Mouse (Mus musculus) embryonic facial prominence, embryonic 10.5 days (tissue): Measurements from ENCODE around the gene Ctso. TPM values are rescaled to one million over a fixed set of nuclear protein-coding genes. Genes with fewer than 3 reads are reported as not detected.

Source experiments
- DNase-seq: peaks from one replicate; pipeline ENCODE4 v3.0.0-alpha.2; 2017; ENCODE audit warnings: low spot score
- H3K27ac ChIP-seq: fragments of 300-500 bp; sonication (generic); replicated peaks from 2 replicates; pipeline ENCODE4 v1.5.1; 2016; ENCODE audit warnings: mild to moderate bottlenecking
- H3K27me3 ChIP-seq: fragments of 300-500 bp; sonication (generic); replicated peaks from 2 replicates; pipeline ENCODE4 v1.6.1; 2016; ENCODE audit warnings: low read depth, mild to moderate bottlenecking; ENCODE audit not compliant: poor library complexity, severe bottlenecking
- H3K36me3 ChIP-seq: fragments of 300-500 bp; sonication (generic); replicated peaks from 2 replicates; pipeline ENCODE4 v1.6.1; 2016; ENCODE audit warnings: mild to moderate bottlenecking, moderate library complexity
- H3K4me1 ChIP-seq: fragments of 300-500 bp; sonication (generic); 2 replicates; pipeline ENCODE4 v1.6.1; 2016
- H3K4me3 ChIP-seq: fragments of 300-500 bp; sonication (generic); 2 replicates; pipeline ENCODE4 v1.5.1; 2016; ENCODE audit warnings: mild to moderate bottlenecking, moderate library complexity
- H3K9me3 ChIP-seq: fragments of 300-500 bp; sonication (generic); 2 replicates; pipeline ENCODE4 v1.6.1; 2016; ENCODE audit warnings: mild to moderate bottlenecking
- WGBS: fragments of 180-500 bp; shearing (Covaris S2); methylation state at CpG from one replicate; pipeline ENCODE4 v1.1.7; 2016; 5-methylcytosine and 5-hydroxymethylcytosine counted together
- polyA plus RNA-seq: library from polyadenylated mRNA; unstranded; fragments of >200 nt; fragmentation: Nextera tagmentation; extraction: Ambion mirVana; gene quantifications from 2 replicates; pipeline ENCODE4 v1.2.1, GENCODE M21; 2016

Ctso gene
- polyA plus RNA-seq, 1 experiment from 2014 or later = 5.3 TPM

GRCm38 (mm10) chr3:81964596-81964995 lies 32.2 kb downstream of the Ctso start:
- DNase-seq = no peak
- 75% methylated on average over 3 of the region's 3 CpGs for WGBS
- Histone ChIP-seq H3K36me3 (no peaks in the 10 kb centered on the region), H3K27ac (no peak overlapping the region), H3K9me3 (no peaks in the 10 kb centered on the region), H3K4me1 (no peaks in the 10 kb centered on the region), H3K4me3 (no peak overlapping the region), H3K27me3 (no peaks in the 10 kb centered on the region)

GRCm38 (mm10) chr3:81975607-81976006 lies 43.2 kb downstream of the Ctso start:
- H3K27me3 ChIP-seq = no peaks in the 10 kb centered on the region
- H3K36me3 ChIP-seq = no peaks in the 10 kb centered on the region
- 83% methylated on average over 4 of the region's 4 CpGs for WGBS
- no peaks in the 10 kb centered on the region for H3K4me1 ChIP-seq
- no peaks in the 10 kb centered on the region for H3K9me3 ChIP-seq
- H3K27ac ChIP-seq = no peak overlapping the region
- no peak for DNase-seq
- no peak overlapping the region for H3K4me3 ChIP-seq

- Histone ChIP-seq H3K4me3 (no peak within 1 kb of the TSS), H3K4me1 (no peaks in the 10 kb centered on the region), H3K36me3 (no peaks in the 10 kb centered on the region), H3K27ac (no peak within 1 kb of the TSS), H3K27me3 (no peaks in the 10 kb centered on the region), H3K9me3 (no peaks in the 10 kb centered on the region)
- DNase-seq = no peak
Observed at GRCm38 (mm10) chr3:81976102-81976501, 43.7 kb downstream of the Ctso start, which contains the start of gene Tdo2. Gene Tdo2 (minus strand): TSS chr3:81976202.

- no peaks in the 10 kb centered on the region for H3K4me1 ChIP-seq
- H3K27me3 ChIP-seq = no peaks in the 10 kb centered on the region
- WGBS = 92% methylated on average over 5 of the region's 5 CpGs
- H3K36me3 ChIP-seq = no peaks in the 10 kb centered on the region
- H3K4me3 ChIP-seq = no peak overlapping the region
- DNase-seq = no peak
- H3K9me3 ChIP-seq = no peaks in the 10 kb centered on the region
- no peak overlapping the region for H3K27ac ChIP-seq
Observed at GRCm38 (mm10) chr3:81981576-81981975, 49.2 kb downstream of the Ctso start.

GRCm38 (mm10) chr3:81981990-81982389 lies 49.6 kb downstream of the Ctso start, which contains the start of gene Asic5:
Gene Asic5 (plus strand): TSS chr3:81982290.
- Histone ChIP-seq H3K27me3 (no peaks in the 10 kb centered on the region), H3K27ac (no peak within 1 kb of the TSS), H3K36me3 (no peaks in the 10 kb centered on the region), H3K4me1 (no peaks in the 10 kb centered on the region), H3K4me3 (no peak within 1 kb of the TSS), H3K9me3 (no peaks in the 10 kb centered on the region)
- 88% methylated on average over 5 of the region's 5 CpGs for WGBS
- DNase-seq = no peak

GRCm38 (mm10) chr3:81983120-81983895 lies 50.9 kb downstream of the Ctso start:
- no peaks in the 10 kb centered on the region for H3K9me3 ChIP-seq
- DNase-seq = no peak
- no peaks in the 10 kb centered on the region for H3K4me1 ChIP-seq
- no peak overlapping the region for H3K4me3 ChIP-seq
- no peaks in the 10 kb centered on the region for H3K27me3 ChIP-seq
- no peaks in the 10 kb centered on the region for H3K36me3 ChIP-seq
- WGBS = 86% methylated on average over 8 of the region's 8 CpGs
- H3K27ac ChIP-seq = no peak overlapping the region

GRCm38 (mm10) chr3:81985100-81985499 lies 52.7 kb downstream of the Ctso start:
- no peak overlapping the region for H3K27ac ChIP-seq
- no peaks in the 10 kb centered on the region for H3K36me3 ChIP-seq
- no peaks in the 10 kb centered on the region for H3K9me3 ChIP-seq
- 55% methylated on average over 1 of the region's 1 CpGs for WGBS
- no peak for DNase-seq
- no peaks in the 10 kb centered on the region for H3K27me3 ChIP-seq
- no peak overlapping the region for H3K4me3 ChIP-seq
- no peaks in the 10 kb centered on the region for H3K4me1 ChIP-seq

GRCm38 (mm10) chr3:81986103-81986502 lies 53.7 kb downstream of the Ctso start:
- Histone ChIP-seq H3K4me3 (no peak overlapping the region), H3K4me1 (no peaks in the 10 kb centered on the region), H3K27ac (no peak overlapping the region), H3K27me3 (no peaks in the 10 kb centered on the region), H3K36me3 (no peaks in the 10 kb centered on the region), H3K9me3 (no peaks in the 10 kb centered on the region)
- WGBS = 96% methylated on average over 2 of the region's 2 CpGs
- DNase-seq = no peak

GRCm38 (mm10) chr3:81987628-81988027 lies 55.2 kb downstream of the Ctso start:
- Histone ChIP-seq H3K36me3 (no peaks in the 10 kb centered on the region), H3K4me3 (no peak overlapping the region), H3K27me3 (no peaks in the 10 kb centered on the region), H3K9me3 (no peaks in the 10 kb centered on the region), H3K27ac (no peak overlapping the region), H3K4me1 (no peaks in the 10 kb centered on the region)
- DNase-seq = no peak
- 94% methylated on average over 3 of the region's 3 CpGs for WGBS

- Histone ChIP-seq H3K36me3 (no peaks in the 10 kb centered on the region), H3K27me3 (no peaks in the 10 kb centered on the region), H3K27ac (no peak overlapping the region), H3K9me3 (no peaks in the 10 kb centered on the region), H3K4me3 (no peak overlapping the region), H3K4me1 (no peaks in the 10 kb centered on the region)
- WGBS = 35% methylated on average over 2 of the region's 2 CpGs
- DNase-seq = no peak
Observed at GRCm38 (mm10) chr3:81989692-81990141, 57.3 kb downstream of the Ctso start.

GRCm38 (mm10) chr3:81990531-81990930 lies 58.1 kb downstream of the Ctso start:
- Histone ChIP-seq H3K9me3 (no peaks in the 10 kb centered on the region), H3K27me3 (no peaks in the 10 kb centered on the region), H3K4me3 (no peak overlapping the region), H3K27ac (no peak overlapping the region), H3K4me1 (no peaks in the 10 kb centered on the region), H3K36me3 (no peaks in the 10 kb centered on the region)
- DNase-seq = no peak
- 76% methylated on average over 3 of the region's 3 CpGs for WGBS

- no peaks in the 10 kb centered on the region for H3K27me3 ChIP-seq
- H3K4me3 ChIP-seq = no peak overlapping the region
- H3K36me3 ChIP-seq = no peaks in the 10 kb centered on the region
- no peak for DNase-seq
- H3K4me1 ChIP-seq = no peaks in the 10 kb centered on the region
- no peak overlapping the region for H3K27ac ChIP-seq
- WGBS = 50% methylated on average over 4 of the region's 4 CpGs
- no peaks in the 10 kb centered on the region for H3K9me3 ChIP-seq
Observed at GRCm38 (mm10) chr3:81995371-81995770, 63.0 kb downstream of the Ctso start.

- DNase-seq = no peak
- Histone ChIP-seq H3K9me3 (no peaks in the 10 kb centered on the region), H3K4me1 (no peaks in the 10 kb centered on the region), H3K27me3 (no peaks in the 10 kb centered on the region), H3K4me3 (no peak overlapping the region), H3K36me3 (no peaks in the 10 kb centered on the region), H3K27ac (no peak overlapping the region)
- 8% methylated on average over 1 of the region's 1 CpGs for WGBS
Observed at GRCm38 (mm10) chr3:81995988-81996387, 63.6 kb downstream of the Ctso start.
